ENCODE assay signal across 22 mouse cellular contexts in genomic region chr15:79430461-79431000, GRCm38 (mm10). TPM values are rescaled to one million over a fixed set of nuclear protein-coding genes. Genes with fewer than 3 reads are reported as not detected.
DNase-seq lines count a peak whose midpoint lies in the region; ATAC-seq lines count a peak whose summit lies in the region.
"Had no signal": no experiment of that assay in that cellular context is flagged by ENCODE, and none has a peak within 500 bp of the region (broad histone marks: within the 10 kb centered on the region; RNA-seq: fewer than 3 reads in every experiment).

No protein-coding gene starts in this region.

- no peaks in the 10 kb centered on the region for H3K9me3 ChIP-seq in heart, embryonic 13.5 days
- H3K9me3 ChIP-seq in kidney, embryonic 16.5 days (ENCODE audit: low read length) = no peaks in the 10 kb centered on the region
- H3K9me3 ChIP-seq in kidney, embryonic 15.5 days (replicated peaks) = no peaks in the 10 kb centered on the region
- H3K9me3 ChIP-seq: embryonic facial prominence, embryonic 12.5 days; forebrain, embryonic 10.5 days; forebrain, embryonic 12.5 days had no signal

- H3K27ac ChIP-seq in heart, embryonic 13.5 days (replicated peaks) = 0 out of 2 replicates have a peak overlapping the region, but pooled peaks have one; percentile 96
- no peak overlapping the region for H3K27ac ChIP-seq in kidney, embryonic 16.5 days (ENCODE audit: low read length)
- no peak overlapping the region for H3K27ac ChIP-seq in kidney, embryonic 15.5 days
- H3K27ac ChIP-seq: embryonic facial prominence, embryonic 12.5 days; forebrain, embryonic 10.5 days; forebrain, embryonic 12.5 days had no signal

- H3K36me3 ChIP-seq in heart, embryonic 13.5 days = peaks cover 87% of the 10 kb centered on the region
- peaks cover 52% of the 10 kb centered on the region for H3K36me3 ChIP-seq in kidney, embryonic 16.5 days (ENCODE audit: insufficient read depth, low read length)
- peaks cover 97% of the 10 kb centered on the region for H3K36me3 ChIP-seq in kidney, embryonic 15.5 days

- H3K27me3 ChIP-seq in heart, embryonic 13.5 days (replicated peaks) = no peaks in the 10 kb centered on the region
- no peaks in the 10 kb centered on the region for H3K27me3 ChIP-seq in kidney, embryonic 16.5 days (ENCODE audit: insufficient read depth, low read length)
- no peaks in the 10 kb centered on the region for H3K27me3 ChIP-seq in kidney, embryonic 15.5 days
- H3K27me3 ChIP-seq: embryonic facial prominence, embryonic 12.5 days; forebrain, embryonic 12.5 days had no signal

- no peak overlapping the region for H3K4me3 ChIP-seq in heart, embryonic 13.5 days
- no peak overlapping the region for H3K4me3 ChIP-seq in kidney, embryonic 16.5 days (ENCODE audit: low read length)
- H3K4me3 ChIP-seq in kidney, embryonic 15.5 days (replicated peaks) = no peak overlapping the region
- H3K4me3 ChIP-seq: embryonic facial prominence, embryonic 12.5 days; erythroblast, embryonic 14.5 days; forebrain, embryonic 10.5 days; forebrain, embryonic 12.5 days had no signal

- 76% methylated on average over 10 of the region's 10 CpGs for WGBS in heart, embryonic 13.5 days
- 72% methylated on average over 10 of the region's 10 CpGs for WGBS in kidney, embryonic 16.5 days
- 75% methylated on average over 10 of the region's 10 CpGs for WGBS in kidney, embryonic 15.5 days

- H3K9ac ChIP-seq in heart, embryonic 13.5 days = 0 out of 2 replicates have a peak overlapping the region, but pooled peaks have one; percentile 10
- 0 out of 2 replicates have a peak overlapping the region, but pooled peaks have one; percentile 4 for H3K9ac ChIP-seq in kidney, embryonic 16.5 days (replicated peaks; ENCODE audit: low read length)
- no peak overlapping the region for H3K9ac ChIP-seq in kidney, embryonic 15.5 days
- H3K9ac ChIP-seq: embryonic facial prominence, embryonic 12.5 days; forebrain, embryonic 12.5 days had no signal

- intact Hi-C loops in heart, postnatal 25 days (cut with DNase I) = no loop called here

- ATAC-seq in heart, embryonic 13.5 days (ENCODE audit: extremely low read depth, insufficient number of reproducible peaks, low FRiP score, low TSS enrichment) = no peak
- ATAC-seq in kidney, embryonic 16.5 days (ENCODE audit: low FRiP score, low TSS enrichment) = no peak
- no peak for ATAC-seq in kidney, embryonic 15.5 days (replicated peaks; ENCODE audit: low FRiP score)
- ATAC-seq: forebrain, embryonic 14.5 days; forebrain, embryonic 16.5 days had no signal

- peaks cover 70% of the 10 kb centered on the region for H3K4me1 ChIP-seq in heart, embryonic 13.5 days
- H3K4me1 ChIP-seq in kidney, embryonic 16.5 days (ENCODE audit: insufficient read depth, low read length) = peaks cover 20% of the 10 kb centered on the region
- peaks cover 38% of the 10 kb centered on the region for H3K4me1 ChIP-seq in kidney, embryonic 15.5 days
- H3K4me1 ChIP-seq: embryonic facial prominence, embryonic 12.5 days had no signal

- DNase-seq in heart, adult 11 months = peak; percentile 93
- no peak for DNase-seq in heart, postnatal 25 days (ENCODE audit: low spot score)
- no peak for DNase-seq in heart, adult 8-10 months (ENCODE audit: low spot score)
- DNase-seq: adrenal gland, adult 2 months; adrenal gland, postnatal 10 days; adrenal gland, postnatal 25 days; cerebellum, adult 11 months; cerebellum, adult 18-20 months; cerebellum, adult 8-10 months; cerebellum, adult 9-11 months; cerebellum, postnatal 14 days; cerebellum, postnatal 36 days; embryo, embryonic 11 days had no signal

- H3K4me2 ChIP-seq in heart, embryonic 13.5 days = no peak overlapping the region
- H3K4me2 ChIP-seq in kidney, embryonic 16.5 days (replicated peaks; ENCODE audit: low read depth, low read length) = no peak overlapping the region
- H3K4me2 ChIP-seq in kidney, embryonic 15.5 days = no peak overlapping the region
- H3K4me2 ChIP-seq: embryonic facial prominence, embryonic 12.5 days; forebrain, embryonic 12.5 days had no signal

RNA-seq across cellular contexts. Expression of gene Csnk1e, which starts 24.8 kb away (rescaled TPM):
- 10 to 100 TPM; 48.4 to 54.0 TPM for total RNA-seq in heart, postnatal 25 days (2021)
- 64.8 and 76.2 TPM in 2 replicates for polyA plus RNA-seq in heart, embryonic 13.5 days (2015; fragmentation: Nextera tagmentation; extraction: Ambion mirVana)
- 10 to 100 TPM; 49.3 to 64.6 (median 56.6) TPM for total RNA-seq in heart, adult 8-10 months (2022)
- 66.0 and 71.5 TPM in 2 replicates for polyA plus RNA-seq in kidney, embryonic 16.5 days (2015; fragmentation: Nextera tagmentation; extraction: Ambion mirVana)
- 87.0 and 90.6 TPM in 2 replicates for polyA plus RNA-seq in kidney, embryonic 15.5 days (2015; fragmentation: Nextera tagmentation; extraction: Ambion mirVana)

RNA-seq across cellular contexts. Expression of gene Tmem184b, which starts 27.2 kb away (rescaled TPM):
- 10 to 100 TPM; 43.0 to 46.7 TPM for total RNA-seq in heart, postnatal 25 days (2021)
- 65.8 and 72.7 TPM in 2 replicates for polyA plus RNA-seq in heart, embryonic 13.5 days (2015; fragmentation: Nextera tagmentation; extraction: Ambion mirVana)
- 10 to 100 TPM; 34.6 to 46.1 (median 39.0) TPM for total RNA-seq in heart, adult 8-10 months (2022)
- polyA plus RNA-seq in kidney, embryonic 16.5 days (2015; fragmentation: Nextera tagmentation; extraction: Ambion mirVana) = 75.0 and 80.5 TPM in 2 replicates
- 67.7 and 75.5 TPM in 2 replicates for polyA plus RNA-seq in kidney, embryonic 15.5 days (2015; fragmentation: Nextera tagmentation; extraction: Ambion mirVana)
